Mouse (Mus musculus): ENCODE results near the gene Zcchc17.

The Zcchc17 gene

GRCm38 (mm10) chr4:130316691-130317090 lies 43.1 kb downstream of the Zcchc17 start:
- DNase-seq: no peak

- no peak for DNase-seq
These were observed 43.8 kb downstream of the Zcchc17 start for GRCm38 (mm10) chr4:130315771-130316527.

- no peak for DNase-seq
These were observed 46.2 kb downstream of the Zcchc17 start for GRCm38 (mm10) chr4:130313552-130313951.

- no peak for DNase-seq
These were observed 47.2 kb downstream of the Zcchc17 start for GRCm38 (mm10) chr4:130312526-130312925.

- no peak for DNase-seq
These were observed 50.5 kb downstream of the Zcchc17 start for GRCm38 (mm10) chr4:130309254-130309653.

- peak; percentile 84 for DNase-seq
These were observed 51.3 kb downstream of the Zcchc17 start, which contains the start of the genes Fabp3 and Gm10570 for GRCm38 (mm10) chr4:130308231-130309081. TSS of gene Fabp3 (plus strand) at chr4:130308595. TSS of gene Gm10570 (minus strand) at chr4:130308674.

DNA sequence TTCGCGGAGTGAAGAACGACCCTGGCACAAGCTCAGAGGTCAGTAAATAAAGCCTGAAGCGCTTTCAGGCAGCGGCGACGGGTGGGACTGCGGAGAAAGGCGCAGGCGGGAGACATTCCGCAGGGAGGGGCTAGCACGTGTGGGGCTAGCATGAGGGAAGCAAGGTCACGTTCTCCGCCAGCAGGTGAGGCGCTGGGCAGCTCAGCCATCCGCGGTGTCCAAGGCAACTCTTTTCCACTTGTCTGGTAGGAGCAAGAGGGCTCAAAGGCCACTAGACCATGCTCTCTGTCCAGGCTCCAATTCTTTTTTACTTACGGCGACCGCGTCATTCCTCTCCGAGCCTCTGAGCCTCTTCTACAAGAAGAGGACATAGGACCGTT lies 51.9 kb downstream of the Zcchc17 start:
- peak; percentile 51 for DNase-seq

GRCm38 (mm10) chr4:130306796-130307630 lies 52.7 kb downstream of the Zcchc17 start:
- no peak for DNase-seq

DNA sequence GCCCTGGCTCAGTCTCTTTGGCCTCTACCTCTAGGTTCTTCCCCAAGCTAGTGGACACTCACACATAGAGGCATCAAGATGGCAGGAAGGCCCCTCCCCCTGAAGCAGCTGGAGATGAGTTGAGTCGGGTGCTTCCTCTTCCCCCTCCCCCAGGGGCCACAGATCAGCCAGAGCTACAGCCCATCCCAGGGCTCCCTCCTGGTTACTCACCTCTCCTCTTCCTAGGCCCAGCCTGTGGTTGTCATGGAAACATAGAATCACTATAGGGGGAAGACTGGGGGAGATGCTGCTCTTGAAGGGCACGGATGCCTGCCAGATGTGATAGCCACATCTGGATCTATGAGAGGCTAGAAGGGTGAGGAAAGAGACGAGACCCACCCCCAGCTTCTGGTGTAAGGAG lies 55.0 kb downstream of the Zcchc17 start:
- no peak for DNase-seq

DNA sequence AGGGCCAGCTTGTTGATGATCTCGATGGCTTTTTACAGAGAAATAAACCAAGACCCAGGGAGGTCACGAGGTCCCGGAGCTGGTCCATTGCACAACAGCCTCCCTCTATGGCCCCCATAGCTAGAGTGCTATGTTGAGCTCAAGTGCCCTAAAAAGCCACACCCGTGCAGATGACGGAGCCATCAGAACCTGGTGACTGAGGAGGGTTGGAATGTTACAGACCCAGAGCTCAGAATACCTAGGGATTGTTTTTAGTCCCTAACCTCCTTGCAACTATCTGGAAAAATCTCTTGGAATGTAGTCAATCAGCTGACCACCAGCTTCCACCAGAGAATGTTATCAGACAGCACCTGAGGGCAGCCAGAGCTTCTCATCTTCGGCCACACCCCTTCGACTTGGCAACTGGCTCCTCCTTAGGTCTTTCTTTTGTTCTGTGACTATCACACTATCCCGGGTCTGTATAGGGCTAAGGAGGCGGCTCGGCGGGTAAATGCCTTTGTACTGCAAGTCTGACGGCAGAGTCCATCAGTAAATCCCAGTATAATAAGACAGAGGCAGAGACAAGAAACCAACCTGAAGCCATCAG lies 57.4 kb downstream of the Zcchc17 start:
- no peak for DNase-seq

DNA sequence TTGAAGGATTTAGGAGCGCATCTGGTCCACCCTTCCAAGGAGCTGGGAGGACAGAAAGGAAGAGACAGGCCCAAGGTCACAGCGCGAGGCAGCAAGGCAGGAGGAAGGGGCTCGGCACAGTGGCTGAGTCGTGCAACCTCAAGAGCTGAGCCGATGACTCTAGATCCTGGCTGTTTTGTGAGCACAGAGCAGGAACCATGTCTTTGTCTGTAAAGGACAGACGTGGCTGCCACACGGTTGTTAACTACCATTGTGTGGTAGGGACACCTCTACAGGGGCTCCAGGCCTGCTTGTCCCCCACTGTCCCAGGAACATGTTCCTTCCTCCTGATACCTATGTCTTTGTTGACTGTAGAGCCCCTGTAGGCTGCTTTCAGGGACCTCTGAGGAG lies 60.1 kb downstream of the Zcchc17 start:
- DNase-seq: no peak

DNA sequence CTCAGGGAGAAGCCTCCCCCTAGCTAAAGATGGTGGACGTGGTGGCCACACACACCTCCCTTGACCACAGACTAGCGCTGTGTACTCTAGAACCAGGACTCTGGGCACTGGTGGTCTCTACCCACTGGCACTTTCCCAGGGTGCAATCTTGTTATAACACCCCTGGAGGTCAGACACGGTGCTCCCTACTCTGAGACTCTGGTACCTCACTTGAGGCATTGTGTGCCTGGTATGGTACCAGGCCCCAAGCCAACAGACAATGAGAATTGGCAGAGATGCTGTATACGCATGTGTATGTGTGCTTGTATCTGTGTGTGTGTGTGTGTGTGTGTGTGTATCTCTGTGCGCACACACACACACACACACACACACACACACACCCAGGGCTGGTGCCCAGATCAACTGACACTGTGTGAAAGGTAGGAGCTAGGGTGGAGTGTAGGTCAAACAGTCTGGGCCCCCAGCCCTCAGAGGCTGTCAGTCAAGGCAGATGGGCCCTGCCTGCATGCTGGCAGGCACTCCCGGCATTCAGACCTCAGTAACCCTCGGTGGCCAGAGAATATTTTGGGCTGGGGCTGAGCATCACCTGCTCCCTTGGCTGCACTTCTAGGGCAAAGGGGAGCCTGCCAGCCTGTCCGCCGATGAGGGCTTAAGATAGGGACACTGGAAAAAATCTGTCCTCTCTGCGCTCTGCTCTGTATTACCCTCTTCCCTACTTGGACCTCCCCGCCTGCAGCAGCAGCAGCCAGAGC lies 60.7 kb downstream of the Zcchc17 start:
- no peak for DNase-seq

DNA sequence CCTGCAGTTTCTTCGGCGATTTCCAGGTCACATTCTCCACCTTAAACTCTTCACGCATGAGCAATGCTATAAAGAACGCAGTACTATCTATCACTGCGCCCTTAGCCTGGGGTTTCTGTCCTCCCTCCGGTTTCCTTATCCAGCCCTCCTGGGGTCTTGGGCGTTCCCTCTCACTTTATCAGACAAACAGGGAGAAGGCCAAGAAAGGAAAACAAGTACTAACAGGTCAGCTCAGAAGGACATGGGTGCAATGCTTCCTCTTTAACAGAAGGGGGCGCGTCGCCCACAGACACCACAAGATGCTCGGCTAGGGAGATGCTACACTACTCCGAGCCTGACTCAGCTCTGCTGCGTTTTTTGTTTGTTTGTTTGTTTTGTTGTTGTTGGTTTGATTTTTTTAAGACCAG lies 62.6 kb downstream of the Zcchc17 start:
- no peak for DNase-seq

DNA sequence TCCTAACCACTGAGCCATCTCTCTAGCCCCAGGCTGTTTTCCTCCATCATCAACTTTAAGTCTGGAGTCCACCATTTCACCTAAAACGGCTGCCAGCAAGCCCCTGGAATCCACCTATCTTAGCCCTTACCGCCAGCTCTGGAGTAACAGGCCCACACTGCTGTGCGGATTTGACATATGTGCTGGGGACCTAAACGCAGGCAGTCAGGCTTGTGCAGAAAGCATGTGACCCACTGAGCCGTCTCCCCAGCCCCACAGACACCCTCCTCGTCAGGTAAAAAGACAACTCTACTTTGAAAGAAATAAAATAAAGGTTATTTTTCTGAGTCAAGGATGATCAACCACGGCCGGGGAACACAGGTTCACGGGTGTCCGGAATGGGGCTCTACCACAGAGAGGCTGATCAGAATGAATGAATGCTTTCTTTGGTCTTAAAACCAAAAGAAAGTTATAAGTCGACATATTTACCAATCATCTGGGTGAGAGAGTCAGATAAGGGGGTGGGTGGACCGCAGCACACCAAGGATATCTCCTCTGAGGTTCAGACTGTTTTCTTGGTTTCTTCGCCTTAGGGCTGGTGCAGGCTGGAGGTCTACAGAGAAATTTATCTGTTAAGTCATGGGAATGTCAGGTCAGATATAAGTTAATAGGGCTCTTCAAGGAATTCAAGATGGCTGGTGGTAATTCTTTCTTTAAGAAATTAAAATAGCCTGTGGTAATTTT lies 63.3 kb downstream of the Zcchc17 start:
- no peak for DNase-seq

- no peak for DNase-seq
These were observed 64.5 kb downstream of the Zcchc17 start for GRCm38 (mm10) chr4:130295047-130295745.

DNA sequence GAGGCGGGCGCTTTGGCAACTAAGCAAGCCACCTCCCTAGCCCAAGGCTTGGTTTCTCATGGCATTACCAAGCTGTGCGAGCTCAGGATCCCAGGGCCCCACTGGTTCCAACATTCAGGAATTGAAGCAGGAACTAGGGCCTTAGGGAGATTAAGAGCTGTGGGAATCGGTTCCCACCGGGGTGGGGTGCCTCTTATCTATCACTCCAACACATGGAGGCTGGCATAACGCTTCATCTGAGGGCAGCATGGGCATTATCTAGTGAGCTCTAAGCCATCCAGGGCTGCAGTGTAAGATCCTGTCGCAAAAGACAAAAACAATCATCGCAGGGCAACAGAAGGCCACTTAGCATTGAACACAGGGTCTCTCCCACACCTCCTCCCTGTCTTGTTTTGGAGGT lies 65.2 kb downstream of the Zcchc17 start:
- DNase-seq: no peak

DNA sequence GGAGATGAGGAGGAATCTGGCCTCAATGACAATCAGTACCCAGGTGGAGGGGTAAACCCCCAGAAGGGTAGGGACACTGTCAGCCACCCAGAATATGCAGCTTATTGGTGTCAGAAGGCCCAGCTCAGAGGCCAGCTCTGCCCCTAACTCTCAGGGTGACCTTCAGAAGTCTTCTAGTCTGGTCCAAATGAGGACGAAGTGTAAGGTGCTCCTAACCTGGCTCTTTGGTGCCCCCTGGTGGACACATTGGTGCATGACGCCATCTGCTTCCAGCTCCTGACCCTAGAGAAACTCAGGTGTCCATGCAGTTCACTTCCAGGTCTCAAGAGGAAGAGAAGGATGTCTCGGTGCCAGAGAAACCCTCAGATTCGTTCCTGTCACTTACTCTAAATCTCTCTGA lies 67.5 kb downstream of the Zcchc17 start:
- peak; percentile 61 for DNase-seq

GRCm38 (mm10) chr4:130289824-130290223 lies 69.9 kb downstream of the Zcchc17 start:
- DNase-seq: no peak

DNA sequence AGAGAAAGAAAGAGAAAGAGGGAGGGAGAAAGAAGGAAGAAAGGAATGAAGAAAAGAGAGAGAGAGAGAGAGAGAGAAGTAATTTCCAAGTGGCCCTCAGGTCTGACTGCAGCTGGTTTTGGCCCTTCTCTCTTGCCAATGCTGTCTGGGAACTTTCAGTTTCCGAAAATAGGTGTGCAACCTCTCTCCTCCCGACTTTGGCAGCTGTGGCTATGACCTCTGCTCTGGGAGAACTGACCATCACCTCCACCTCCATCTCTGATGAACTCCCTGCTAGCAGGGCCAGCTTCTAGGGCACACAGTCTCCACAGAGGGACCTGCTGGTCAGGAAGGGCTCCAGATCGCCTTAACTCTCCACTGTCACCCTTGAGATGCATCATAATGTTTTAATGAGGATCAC lies 73.2 kb downstream of the Zcchc17 start:
- DNase-seq: no peak

DNA sequence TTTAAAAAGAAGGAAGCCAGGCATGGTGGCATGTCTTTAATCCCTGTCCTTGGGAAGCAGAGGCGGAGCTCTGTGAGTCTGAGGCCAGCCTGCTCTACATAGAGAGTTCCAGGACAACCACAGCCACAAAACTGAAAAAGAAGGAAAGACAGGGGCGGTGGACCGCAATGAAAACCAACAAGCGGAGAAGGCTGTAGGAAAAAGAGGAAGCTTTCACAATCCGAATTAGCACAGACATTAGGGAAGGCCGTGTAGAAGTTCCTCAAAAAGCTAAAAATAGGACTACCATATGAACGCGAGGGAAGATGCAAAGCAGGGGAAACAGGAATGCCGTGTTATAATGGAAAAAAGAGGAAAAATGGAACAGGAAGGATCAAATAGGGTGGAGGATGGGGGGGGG lies 75.9 kb downstream of the Zcchc17 start:
- no peak for DNase-seq

DNA sequence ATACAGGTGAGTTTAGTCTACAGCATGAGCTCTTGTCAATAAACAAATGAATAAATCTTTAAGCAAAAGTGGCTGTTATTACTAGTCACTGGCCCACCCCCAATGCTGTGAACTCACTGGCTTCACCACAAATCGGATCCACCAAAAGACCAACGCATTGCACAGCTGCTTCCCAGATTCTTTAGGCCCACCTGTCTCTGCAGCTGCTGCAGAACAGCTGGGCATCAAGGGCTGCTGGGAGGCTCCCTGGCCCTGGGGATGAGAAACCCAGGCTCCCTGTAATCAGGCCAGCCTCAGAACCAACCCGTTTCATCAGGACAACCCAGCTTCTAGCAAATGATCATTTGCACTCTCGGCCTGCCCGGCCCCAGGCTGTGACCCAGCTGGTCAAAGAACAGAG lies 76.9 kb downstream of the Zcchc17 start:
- no peak for DNase-seq

Data from right cerebral cortex, adult 18-20 months (tissue).